In the genomic region with DNA sequence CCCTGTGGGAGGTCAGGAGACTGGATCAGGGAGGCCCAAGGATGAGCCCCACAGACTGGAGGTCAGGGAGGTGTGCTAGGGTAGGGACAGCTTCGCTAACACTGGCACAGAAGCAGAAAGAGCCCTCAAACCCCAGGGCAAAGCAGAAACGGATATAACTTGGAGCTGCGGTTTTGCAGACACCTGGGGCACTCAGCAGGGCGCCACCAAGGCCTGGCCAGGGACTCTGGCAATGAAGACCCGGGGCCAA, we compare ENCODE assay signal across 8 mouse cellular contexts. TPM values are rescaled to one million over a fixed set of nuclear protein-coding genes. Genes with fewer than 3 reads are reported as not detected.
DNase-seq lines count a peak whose midpoint lies in the region; ATAC-seq and TF ChIP-seq lines count a peak whose summit lies in the region.

No protein-coding gene starts in this region.

- peak overlapping the region; percentile 73 for H3K4me2 ChIP-seq in heart, embryonic 15.5 days

- peak overlapping the region; percentile 90 for H3K9ac ChIP-seq in heart, embryonic 15.5 days
- H3K9ac ChIP-seq in ES-E14 (ENCODE audit: insufficient read depth, low read depth, low read length, poor library complexity, severe bottlenecking), result peak overlapping the region; percentile 27

- peak overlapping the region; percentile 99 for H3K27ac ChIP-seq in heart, embryonic 15.5 days
- H3K27ac ChIP-seq in ES-E14 (ENCODE audit: insufficient read depth, low read depth, low read length, poor library complexity, severe bottlenecking), result no peak overlapping the region; the same call in 1 of the 2 replicates
- peak overlapping the region; percentile 97 for H3K27ac ChIP-seq in hindbrain, embryonic 10.5 days

- WGBS in heart, embryonic 15.5 days, result 2% methylated on average over 5 of the region's 5 CpGs
- WGBS in hindbrain, embryonic 10.5 days, result 1% methylated on average over 5 of the region's 5 CpGs

- DNase-seq in heart, postnatal 14 days, result no peak
- no peak for DNase-seq in ES-E14 (ENCODE audit: low read depth, low spot score)
- DNase-seq in hindbrain, embryonic 10.5 days (ENCODE audit: low spot score), result no peak
- DNase-seq in ovary, adult 18-20 months (ENCODE audit: low spot score), result no peak
- DNase-seq in gastrocnemius, postnatal 4 days (ENCODE audit: low spot score in 2 of 2), result no peak
- DNase-seq in ovary, postnatal 36 days (ENCODE audit: low spot score), result no peak

- H3K36me3 ChIP-seq in heart, embryonic 15.5 days, result peaks cover 31% of the 10 kb centered on the region
- H3K36me3 ChIP-seq in ES-E14 (ENCODE audit: control insufficient read depth, insufficient read depth, low read length, poor library complexity, severe bottlenecking), result peaks cover 14% of the 10 kb centered on the region; the same call in 1 of the 2 replicates
- H3K36me3 ChIP-seq in hindbrain, embryonic 10.5 days, result peaks cover 41% of the 10 kb centered on the region
- peaks cover 34% of the 10 kb centered on the region for H3K36me3 ChIP-seq in megakaryocyte, embryonic 14.5 days (replicated peaks; ENCODE audit: low read length)

- H3K27me3 ChIP-seq in heart, embryonic 15.5 days, result no peaks in the 10 kb centered on the region
- no peaks in the 10 kb centered on the region for H3K27me3 ChIP-seq in hindbrain, embryonic 10.5 days (ENCODE audit: insufficient read depth, poor library complexity, severe bottlenecking)
- H3K27me3 ChIP-seq in megakaryocyte, embryonic 14.5 days (replicated peaks), result peaks cover 16% of the 10 kb centered on the region

- H3K4me3 ChIP-seq in heart, embryonic 15.5 days, result peak overlapping the region; percentile 89
- peak overlapping the region; percentile 73 to 86 for H3K4me3 ChIP-seq in ES-E14 (ENCODE audit: insufficient read depth in 1 of 2, low read depth in 1 of 2, low read length in 2 of 2, poor library complexity in 1 of 2, severe bottlenecking in 1 of 2)
- H3K4me3 ChIP-seq in hindbrain, embryonic 10.5 days, result peak overlapping the region; percentile 78
- peak overlapping the region; percentile 95 for H3K4me3 ChIP-seq in megakaryocyte, embryonic 14.5 days (replicated peaks)

- ATAC-seq in heart, embryonic 15.5 days (replicated peaks; ENCODE audit: insufficient number of reproducible peaks, insufficient read depth, low FRiP score, low read depth), result no peak

- H3K9me3 ChIP-seq in heart, embryonic 15.5 days (replicated peaks), result no peaks in the 10 kb centered on the region
- H3K9me3 ChIP-seq in ES-E14 (ENCODE audit: control insufficient read depth, insufficient read depth, low read depth, low read length), result no peaks in the 10 kb centered on the region
- no peaks in the 10 kb centered on the region for H3K9me3 ChIP-seq in hindbrain, embryonic 10.5 days
- H3K9me3 ChIP-seq in megakaryocyte, embryonic 14.5 days, result no peaks in the 10 kb centered on the region

- in situ Hi-C loops in ES-E14 (cut with MboI; ENCODE audit: low sequenced_read_pairs in 2 of 2, unreplicated experiment in 2 of 2), result no loop called here

- intact Hi-C loops in heart, postnatal 14 days (cut with DNase I), result loop anchor here (2.0 kb wide), 1 partner anchor 17 kb away; no protein-coding TSS in a partner anchor

- peaks cover 30% of the 10 kb centered on the region for H3K4me1 ChIP-seq in heart, embryonic 15.5 days (replicated peaks)
- peaks cover 5 to 24% of the 10 kb centered on the region in 2 experiments; a peak in 3 of 4 replicates for H3K4me1 ChIP-seq in ES-E14 (ENCODE audit: control insufficient read depth in 2 of 2, insufficient read depth in 2 of 2, low read length in 2 of 2, poor library complexity in 1 of 2)
- peaks cover 66% of the 10 kb centered on the region for H3K4me1 ChIP-seq in hindbrain, embryonic 10.5 days (replicated peaks)
- peaks cover 35% of the 10 kb centered on the region for H3K4me1 ChIP-seq in megakaryocyte, embryonic 14.5 days

TF ChIP-seq in ES-E14, 5 proteins besides CTCF, POLR2A, EP300 and RAD21:
- TF ChIP-seq ZC3H11A (IDR thresholded peaks at IDR 0.05; ENCODE audit: borderline replicate concordance, low read depth, low read length) (no peak), MAFK (IDR thresholded peaks at IDR 0.05; ENCODE audit: insufficient read depth, low read depth, low read length) (no peak), CHD2 (IDR thresholded peaks at IDR 0.05; ENCODE audit: low read depth, low read length) (no peak), ZNF384 (IDR thresholded peaks at IDR 0.05; ENCODE audit: low read depth, low read length) (no peak), HCFC1 (IDR thresholded peaks at IDR 0.05; ENCODE audit: borderline replicate concordance, insufficient read depth, low read length) (no peak)

RNA-seq across cellular contexts. Expression of gene Bcl7c, which starts 0.9 kb away (rescaled TPM):
- 37.2 and 45.7 TPM in 2 replicates for polyA plus RNA-seq in heart, embryonic 15.5 days (2015; fragmentation: Nextera tagmentation; extraction: Ambion mirVana)
- 10 to 100 TPM; 33.5 to 47.3 TPM for total RNA-seq in heart, postnatal 14 days (2021)
- 35.6 and 36.8 TPM in 2 replicates for total RNA-seq in ES-E14 (2012; rRNA removed)
- 55.9 and 56.6 TPM in 2 replicates for polyA plus RNA-seq in hindbrain, embryonic 10.5 days (2016; fragmentation: Nextera tagmentation; extraction: Ambion mirVana)
- polyA plus RNA-seq in megakaryocyte, embryonic 14.5 days (2012; ENCODE audit: insufficient read depth, low replicate concordance), result 52.6 and 165 TPM in 2 replicates
- total RNA-seq in gastrocnemius, postnatal 4 days (2021), result 100 to 1,000 TPM; 112 to 132 TPM

RNA-seq across cellular contexts. Expression of gene Ctf1, which starts 4.7 kb away (rescaled TPM):
- polyA plus RNA-seq in heart, embryonic 15.5 days (2015; fragmentation: Nextera tagmentation; extraction: Ambion mirVana), result 4.7 and 8.4 TPM in 2 replicates
- total RNA-seq in heart, postnatal 14 days (2021), result 1 to 10 TPM; 5.0 to 6.0 TPM
- 2.3 and 3.0 TPM in 2 replicates for total RNA-seq in ES-E14 (2012; rRNA removed)
- 5.1 and 5.8 TPM in 2 replicates for polyA plus RNA-seq in hindbrain, embryonic 10.5 days (2016; fragmentation: Nextera tagmentation; extraction: Ambion mirVana)
- not detected in 2 replicates for polyA plus RNA-seq in megakaryocyte, embryonic 14.5 days (2012; ENCODE audit: insufficient read depth, low replicate concordance)
- total RNA-seq in gastrocnemius, postnatal 4 days (2021), result 10 to 100 TPM in 1 of 2 experiments, 1 to 10 TPM in 1; 7.0 to 10.0 TPM

RNA-seq across cellular contexts. Expression of gene Ctf2, which starts 24.1 kb away (rescaled TPM):
- polyA plus RNA-seq in heart, embryonic 15.5 days (2015; fragmentation: Nextera tagmentation; extraction: Ambion mirVana), result 0.20 TPM in 1 of 2 replicates, not detected in the other
- not detected for total RNA-seq in heart, postnatal 14 days (2021)
- 0.69 and 0.71 TPM in 2 replicates for total RNA-seq in ES-E14 (2012; rRNA removed)
- 0.26 and 0.37 TPM in 2 replicates for polyA plus RNA-seq in hindbrain, embryonic 10.5 days (2016; fragmentation: Nextera tagmentation; extraction: Ambion mirVana)
- not detected in 2 replicates for polyA plus RNA-seq in megakaryocyte, embryonic 14.5 days (2012; ENCODE audit: insufficient read depth, low replicate concordance)
- total RNA-seq in gastrocnemius, postnatal 4 days (2021), result not detected

RNA-seq across cellular contexts. Expression of gene Fbxl19, which starts 36.5 kb away (rescaled TPM):
- polyA plus RNA-seq in heart, embryonic 15.5 days (2015; fragmentation: Nextera tagmentation; extraction: Ambion mirVana), result 1.4 and 2.2 TPM in 2 replicates
- total RNA-seq in heart, postnatal 14 days (2021), result 1 to 10 TPM; 4.8 to 5.7 TPM
- 86.9 and 93.0 TPM in 2 replicates for total RNA-seq in ES-E14 (2012; rRNA removed)
- 8.6 and 8.9 TPM in 2 replicates for polyA plus RNA-seq in hindbrain, embryonic 10.5 days (2016; fragmentation: Nextera tagmentation; extraction: Ambion mirVana)
- 54.6 and 102 TPM in 2 replicates for polyA plus RNA-seq in megakaryocyte, embryonic 14.5 days (2012; ENCODE audit: insufficient read depth, low replicate concordance)
- total RNA-seq in gastrocnemius, postnatal 4 days (2021), result 1 to 10 TPM; 8.6 to 8.8 TPM
